Mouse (Mus musculus): ENCODE results near the gene Gucy2d.

GRCm38 (mm10) chr7:98499561-98500292, 59.5 kb downstream of the Gucy2d start:
- TF ChIP-seq GATA1 (IDR thresholded peaks at IDR 0.05; ENCODE audit: borderline replicate concordance, low read length) (no peak), CTCF (IDR thresholded peaks at IDR 0.05; ENCODE audit: low read depth, low read length) (no peak), POLR2AphosphoS5 (IDR thresholded peaks at IDR 0.05; ENCODE audit: insufficient replicate concordance, low read depth, low read length) (no peak), TAL1 (conservative IDR thresholded peaks at IDR 0.05; ENCODE audit: low read depth, low read length) (no peak)
